Mouse (Mus musculus) stomach, postnatal 0 days (tissue): ENCODE measurements at regions not wholly inside any gene's neighbourhood (a gene's known extent, or its start where the extent isn't known, plus 50 kb on each side); places are given as distances from the start of the nearest gene placed in this dataset.

Experiments used
- ATAC-seq: fragments of 200-750 bp; cut with Nextera tagmentation; 2 replicates; pipeline ENCODE4 v1.8.0; 2017; ENCODE audit not compliant: low FRiP score, low TSS enrichment
- DNase-seq: peaks from one replicate; pipeline ENCODE4 v3.0.0-alpha.2; 2016; ENCODE audit warnings: low spot score
- H3K27ac ChIP-seq: fragments of 300-500 bp; sonication (generic); replicated peaks from 2 replicates; pipeline ENCODE4 v1.5.1; 2014; ENCODE audit warnings: mild to moderate bottlenecking, control low read depth
- H3K27me3 ChIP-seq: fragments of 300-500 bp; sonication (generic); 2 replicates; pipeline ENCODE4 v1.6.1; 2014; ENCODE audit warnings: low read length; ENCODE audit not compliant: control insufficient read depth, insufficient read depth
- H3K36me3 ChIP-seq: fragments of 300-500 bp; sonication (generic); 2 replicates; pipeline ENCODE4 v1.6.1; 2014; ENCODE audit warnings: low read length, mixed read lengths; ENCODE audit not compliant: control insufficient read depth, insufficient read depth
- H3K4me1 ChIP-seq: fragments of 300-500 bp; sonication (generic); replicated peaks from 2 replicates; pipeline ENCODE4 v1.6.1; 2014; ENCODE audit warnings: antibody characterized with exemption; ENCODE audit not compliant: control insufficient read depth, insufficient read depth
- H3K4me2 ChIP-seq: fragments of 300-500 bp; sonication (generic); replicated peaks from 2 replicates; pipeline ENCODE4 v1.6.1; 2014; ENCODE audit warnings: low read depth, mild to moderate bottlenecking, control low read depth, moderate library complexity
- H3K4me3 ChIP-seq: fragments of 300-500 bp; sonication (generic); 2 replicates; pipeline ENCODE4 v1.5.1; 2014; ENCODE audit warnings: low read depth, low read length, control low read depth
- H3K9ac ChIP-seq: fragments of 300-500 bp; sonication (generic); 2 replicates; pipeline ENCODE4 v1.6.1; 2014; ENCODE audit warnings: mild to moderate bottlenecking, low read length, control low read depth, mixed read lengths
- H3K9me3 ChIP-seq: fragments of 300-500 bp; sonication (generic); 2 replicates; pipeline ENCODE4 v1.6.1; 2016; ENCODE audit warnings: low read length; ENCODE audit not compliant: control insufficient read depth
- CTCF ChIP-seq: IDR thresholded peaks from 2 replicates; pipeline ENCODE4 v1.5.1; 2016; ENCODE audit warnings: antibody characterized with exemption, low read depth, mild to moderate bottlenecking, moderate library complexity
- EP300 ChIP-seq: optimal IDR thresholded peaks from 2 replicates; pipeline ENCODE3; 2016; ENCODE audit warnings: antibody characterized with exemption
- WGBS: fragments of 180-500 bp; shearing (Covaris S2); extraction: QIAGEN DNeasy Blood & Tissue Kit; methylation state at CpG from one replicate; pipeline ENCODE4 v1.1.7; 2014; 5-methylcytosine and 5-hydroxymethylcytosine counted together

GRCm38 (mm10) chr17:79451141-79451860 lies 96.4 kb upstream of the Cdc42ep3 start:
- Histone ChIP-seq H3K4me3 (no peak overlapping the region), H3K27ac (no peak overlapping the region), H3K9me3 (no peaks in the 10 kb centered on the region), H3K4me1 (0 out of 2 replicates have a peak, but pooled peaks cover 3% of the 10 kb centered on the region), H3K27me3 (no peaks in the 10 kb centered on the region), H3K9ac (no peak overlapping the region), H3K4me2 (no peak overlapping the region), H3K36me3 (no peaks in the 10 kb centered on the region)
- no peak for TF ChIP-seq CTCF
- ATAC-seq = no peak
- DNase-seq = no peak
- WGBS = 20% methylated on average over 12 of the region's 12 CpGs

- no peak for ATAC-seq
- no peaks in the 10 kb centered on the region for H3K9me3 ChIP-seq
- 80% methylated on average over 1 of the region's 1 CpGs for WGBS
- 0 out of 2 replicates have a peak, but pooled peaks cover 3% of the 10 kb centered on the region for H3K4me1 ChIP-seq
- H3K4me2 ChIP-seq = no peak overlapping the region
- TF ChIP-seq CTCF = no peak
- no peak for TF ChIP-seq EP300
- H3K9ac ChIP-seq = no peak overlapping the region
- H3K27ac ChIP-seq = no peak overlapping the region
- DNase-seq = no peak
- no peak overlapping the region for H3K4me3 ChIP-seq
- H3K36me3 ChIP-seq = no peaks in the 10 kb centered on the region
- H3K27me3 ChIP-seq = no peaks in the 10 kb centered on the region
Measured at GRCm38 (mm10) chr17:79453825-79454224, 98.9 kb upstream of the Cdc42ep3 start.

GRCm38 (mm10) chr17:79454526-79454925 lies 99.6 kb upstream of the Cdc42ep3 start:
- Histone ChIP-seq H3K4me1 (0 out of 2 replicates have a peak, but pooled peaks cover 3% of the 10 kb centered on the region), H3K4me3 (no peak overlapping the region), H3K9me3 (no peaks in the 10 kb centered on the region), H3K27ac (peak overlapping the region; percentile 30; the same call in 1 of the 2 replicates), H3K9ac (no peak overlapping the region), H3K36me3 (no peaks in the 10 kb centered on the region), H3K27me3 (no peaks in the 10 kb centered on the region), H3K4me2 (no peak overlapping the region)
- TF ChIP-seq CTCF = no peak
- no peak for TF ChIP-seq EP300
- DNase-seq = no peak
- peak; percentile 18; the same call in 1 of the 2 replicates for ATAC-seq
- 19% methylated on average over 5 of the region's 5 CpGs for WGBS

GRCm38 (mm10) chr17:79455229-79455628 lies 100.3 kb upstream of the Cdc42ep3 start:
- no peak for ATAC-seq
- Histone ChIP-seq H3K27ac (no peak overlapping the region), H3K27me3 (no peaks in the 10 kb centered on the region), H3K9me3 (no peaks in the 10 kb centered on the region), H3K4me3 (no peak overlapping the region), H3K9ac (no peak overlapping the region), H3K4me1 (0 out of 2 replicates have a peak, but pooled peaks cover 3% of the 10 kb centered on the region), H3K4me2 (no peak overlapping the region), H3K36me3 (no peaks in the 10 kb centered on the region)
- 63% methylated on average over 7 of the region's 7 CpGs for WGBS
- no peak for TF ChIP-seq CTCF
- TF ChIP-seq EP300 = no peak
- no peak for DNase-seq

- Histone ChIP-seq H3K27me3 (no peaks in the 10 kb centered on the region), H3K27ac (no peak overlapping the region), H3K9ac (no peak overlapping the region), H3K9me3 (no peaks in the 10 kb centered on the region), H3K4me3 (no peak overlapping the region), H3K4me2 (no peak overlapping the region), H3K36me3 (no peaks in the 10 kb centered on the region), H3K4me1 (0 out of 2 replicates have a peak, but pooled peaks cover 2% of the 10 kb centered on the region)
- 42% methylated on average over 5 of the region's 5 CpGs for WGBS
- TF ChIP-seq CTCF (no peak), EP300 (no peak)
- ATAC-seq (no peak), DNase-seq (no peak)
Measured at GRCm38 (mm10) chr17:79457636-79458035, 102.7 kb upstream of the Cdc42ep3 start.

GRCm38 (mm10) chr17:79461681-79462091 lies 106.8 kb upstream of the Cdc42ep3 start:
- Histone ChIP-seq H3K27ac (peak overlapping the region; percentile 53; the same call in 1 of the 2 replicates), H3K36me3 (no peaks in the 10 kb centered on the region), H3K4me3 (no peak overlapping the region), H3K9ac (no peak overlapping the region), H3K4me1 (0 out of 2 replicates have a peak, but pooled peaks cover 2% of the 10 kb centered on the region), H3K27me3 (no peaks in the 10 kb centered on the region), H3K4me2 (no peak overlapping the region), H3K9me3 (no peaks in the 10 kb centered on the region)
- ATAC-seq (no peak), DNase-seq (no peak)
- no peak for TF ChIP-seq EP300
- TF ChIP-seq CTCF = no peak
- 17% methylated on average over 3 of the region's 3 CpGs for WGBS
